Mouse (Mus musculus): ENCODE results near the gene Sipa1l3. TPM values are rescaled to one million over a fixed set of nuclear protein-coding genes. Genes with fewer than 3 reads are reported as not detected.

Sipa1l3 gene
- polyA plus RNA-seq, 2 experiments, result 16.2 to 39.0 TPM

- no peak for DNase-seq (ENCODE audit: low spot score)
- 0 out of 2 replicates have a peak, but pooled peaks cover 4% of the 10 kb centered on the region for H3K4me1 ChIP-seq (ENCODE audit: control insufficient read depth, insufficient read depth, low read length)
- H3K9ac ChIP-seq (ENCODE audit: low read depth, low read length, severe bottlenecking), result no peak overlapping the region
- H3K9me3 ChIP-seq (ENCODE audit: control insufficient read depth, low read length), result no peaks in the 10 kb centered on the region
- H3K27me3 ChIP-seq (ENCODE audit: control insufficient read depth, insufficient read depth, low read length), result no peaks in the 10 kb centered on the region
- H3K4me2 ChIP-seq (replicated peaks; ENCODE audit: low read depth, low read length, severe bottlenecking), result no peak overlapping the region
- 86% methylated on average over 9 of the region's 9 CpGs for WGBS
- no peak overlapping the region for H3K27ac ChIP-seq (replicated peaks; ENCODE audit: low read depth, low read length)
- peaks cover 23% of the 10 kb centered on the region for H3K36me3 ChIP-seq (ENCODE audit: control insufficient read depth, insufficient read depth, low read length)
- H3K4me3 ChIP-seq (replicated peaks; ENCODE audit: low read length), result no peak overlapping the region
- ATAC-seq (ENCODE audit: low FRiP score, low read depth), result no peak
- no peak for TF ChIP-seq POLR2A (IDR thresholded peaks at IDR 0.05; ENCODE audit: borderline replicate concordance, extremely low read depth, insufficient read depth, insufficient read length)
These were observed 180.0 kb downstream of the Sipa1l3 start for GRCm38 (mm10) chr7:29338351-29338919.

GRCm38 (mm10) chr7:29337766-29338165 lies 180.7 kb downstream of the Sipa1l3 start:
- H3K4me2 ChIP-seq (replicated peaks; ENCODE audit: low read depth, low read length, severe bottlenecking), result no peak overlapping the region
- H3K27me3 ChIP-seq (ENCODE audit: control insufficient read depth, insufficient read depth, low read length), result no peaks in the 10 kb centered on the region
- ATAC-seq (ENCODE audit: low FRiP score, low read depth) (no peak), DNase-seq (ENCODE audit: low spot score) (no peak)
- no peak overlapping the region for H3K4me3 ChIP-seq (replicated peaks; ENCODE audit: low read length)
- H3K27ac ChIP-seq (replicated peaks; ENCODE audit: low read depth, low read length), result no peak overlapping the region
- no peak overlapping the region for H3K9ac ChIP-seq (ENCODE audit: low read depth, low read length, severe bottlenecking)
- TF ChIP-seq POLR2A (IDR thresholded peaks at IDR 0.05; ENCODE audit: borderline replicate concordance, extremely low read depth, insufficient read depth, insufficient read length), result no peak
- peaks cover 27% of the 10 kb centered on the region for H3K36me3 ChIP-seq (ENCODE audit: control insufficient read depth, insufficient read depth, low read length)
- H3K4me1 ChIP-seq (ENCODE audit: control insufficient read depth, insufficient read depth, low read length), result 0 out of 2 replicates have a peak, but pooled peaks cover 4% of the 10 kb centered on the region
- WGBS, result 90% methylated on average over 2 of the region's 2 CpGs
- no peaks in the 10 kb centered on the region for H3K9me3 ChIP-seq (ENCODE audit: control insufficient read depth, low read length)

GRCm38 (mm10) chr7:29336795-29337319 lies 181.6 kb downstream of the Sipa1l3 start:
- no peaks in the 10 kb centered on the region for H3K27me3 ChIP-seq (ENCODE audit: control insufficient read depth, insufficient read depth, low read length)
- DNase-seq (ENCODE audit: low spot score) (no peak), ATAC-seq (ENCODE audit: low FRiP score, low read depth) (no peak)
- no peaks in the 10 kb centered on the region for H3K4me1 ChIP-seq (ENCODE audit: control insufficient read depth, insufficient read depth, low read length)
- peaks cover 29% of the 10 kb centered on the region for H3K36me3 ChIP-seq (ENCODE audit: control insufficient read depth, insufficient read depth, low read length)
- H3K4me2 ChIP-seq (replicated peaks; ENCODE audit: low read depth, low read length, severe bottlenecking), result no peak overlapping the region
- H3K4me3 ChIP-seq (replicated peaks; ENCODE audit: low read length), result no peak overlapping the region
- H3K9ac ChIP-seq (ENCODE audit: low read depth, low read length, severe bottlenecking), result no peak overlapping the region
- no peaks in the 10 kb centered on the region for H3K9me3 ChIP-seq (ENCODE audit: control insufficient read depth, low read length)
- no peak for TF ChIP-seq POLR2A (IDR thresholded peaks at IDR 0.05; ENCODE audit: borderline replicate concordance, extremely low read depth, insufficient read depth, insufficient read length)
- 77% methylated on average over 9 of the region's 9 CpGs for WGBS
- H3K27ac ChIP-seq (replicated peaks; ENCODE audit: low read depth, low read length), result no peak overlapping the region

- no peaks in the 10 kb centered on the region for H3K9me3 ChIP-seq (ENCODE audit: control insufficient read depth, low read length)
- no peak overlapping the region for H3K9ac ChIP-seq (ENCODE audit: low read depth, low read length, severe bottlenecking)
- no peak overlapping the region for H3K27ac ChIP-seq (replicated peaks; ENCODE audit: low read depth, low read length)
- H3K4me2 ChIP-seq (replicated peaks; ENCODE audit: low read depth, low read length, severe bottlenecking), result no peak overlapping the region
- H3K4me1 ChIP-seq (ENCODE audit: control insufficient read depth, insufficient read depth, low read length), result no peaks in the 10 kb centered on the region
- DNase-seq (ENCODE audit: low spot score) (no peak), ATAC-seq (ENCODE audit: low FRiP score, low read depth) (no peak)
- TF ChIP-seq POLR2A (IDR thresholded peaks at IDR 0.05; ENCODE audit: borderline replicate concordance, extremely low read depth, insufficient read depth, insufficient read length), result no peak
- no peak overlapping the region for H3K4me3 ChIP-seq (replicated peaks; ENCODE audit: low read length)
- 75% methylated on average over 6 of the region's 6 CpGs for whole genome bisulfite sequencing
- H3K36me3 ChIP-seq (ENCODE audit: control insufficient read depth, insufficient read depth, low read length), result peaks cover 36% of the 10 kb centered on the region
- no peaks in the 10 kb centered on the region for H3K27me3 ChIP-seq (ENCODE audit: control insufficient read depth, insufficient read depth, low read length)
These were observed 182.4 kb downstream of the Sipa1l3 start for GRCm38 (mm10) chr7:29335841-29336671.

GRCm38 (mm10) chr7:29335276-29335675 lies 183.2 kb downstream of the Sipa1l3 start:
- H3K9ac ChIP-seq (ENCODE audit: low read depth, low read length, severe bottlenecking), result no peak overlapping the region
- no peak for ATAC-seq (ENCODE audit: low FRiP score, low read depth)
- H3K27ac ChIP-seq (replicated peaks; ENCODE audit: low read depth, low read length), result no peak overlapping the region
- TF ChIP-seq POLR2A (IDR thresholded peaks at IDR 0.05; ENCODE audit: borderline replicate concordance, extremely low read depth, insufficient read depth, insufficient read length), result no peak
- peaks cover 44% of the 10 kb centered on the region for H3K36me3 ChIP-seq (ENCODE audit: control insufficient read depth, insufficient read depth, low read length)
- no peaks in the 10 kb centered on the region for H3K4me1 ChIP-seq (ENCODE audit: control insufficient read depth, insufficient read depth, low read length)
- H3K27me3 ChIP-seq (ENCODE audit: control insufficient read depth, insufficient read depth, low read length), result no peaks in the 10 kb centered on the region
- no peaks in the 10 kb centered on the region for H3K9me3 ChIP-seq (ENCODE audit: control insufficient read depth, low read length)
- no peak overlapping the region for H3K4me2 ChIP-seq (replicated peaks; ENCODE audit: low read depth, low read length, severe bottlenecking)
- DNase-seq (ENCODE audit: low spot score), result no peak
- no peak overlapping the region for H3K4me3 ChIP-seq (replicated peaks; ENCODE audit: low read length)

Data from limb, embryonic 14.5 days (tissue).